Mouse (Mus musculus): ENCODE data around the gene 9630041A04Rik. TPM values are rescaled to one million over a fixed set of nuclear protein-coding genes. Genes with fewer than 3 reads are reported as not detected.

The 9630041A04Rik gene
- polyA plus RNA-seq, 1 experiment from 2014 or later: 0.33 TPM

- Histone ChIP-seq H3K4me1 (replicated peaks) (no peaks in the 10 kb centered on the region), H3K27me3 (ENCODE audit: insufficient read depth, poor library complexity, severe bottlenecking) (no peaks in the 10 kb centered on the region), H3K36me3 (no peaks in the 10 kb centered on the region), H3K27ac (no peak overlapping the region), H3K9me3 (no peaks in the 10 kb centered on the region), H3K4me3 (no peak overlapping the region)
- WGBS: 73% methylated on average over 11 of the region's 11 CpGs
- no peak for DNase-seq (ENCODE audit: low spot score)
Observed at GRCm38 (mm10) chr9:101877109-101877987, 15.7 kb downstream of the 9630041A04Rik start.

- H3K27ac ChIP-seq: no peak overlapping the region
- WGBS: 65% methylated on average over 2 of the region's 2 CpGs
Observed at GRCm38 (mm10) chr9:101883295-101883694, 21.7 kb downstream of the 9630041A04Rik start.

GRCm38 (mm10) chr9:101897851-101898250 is 36.2 kb downstream of the 9630041A04Rik start:
- H3K27ac ChIP-seq: no peak overlapping the region
- H3K36me3 ChIP-seq: no peaks in the 10 kb centered on the region
- no peak for DNase-seq (ENCODE audit: low spot score)
- no peaks in the 10 kb centered on the region for H3K27me3 ChIP-seq (ENCODE audit: insufficient read depth, poor library complexity, severe bottlenecking)
- 98% methylated on average over 1 of the region's 1 CpGs for WGBS
- H3K4me1 ChIP-seq (replicated peaks): no peaks in the 10 kb centered on the region
- no peaks in the 10 kb centered on the region for H3K9me3 ChIP-seq
- H3K4me3 ChIP-seq: no peak overlapping the region

More at GRCm38 (mm10) chr9:101883295-101883694, 21.7 kb downstream of the 9630041A04Rik start:
- H3K4me3 ChIP-seq: no peak overlapping the region
- H3K36me3 ChIP-seq: no peaks in the 10 kb centered on the region
- H3K9me3 ChIP-seq: no peaks in the 10 kb centered on the region
- DNase-seq (ENCODE audit: low spot score): no peak
- no peaks in the 10 kb centered on the region for H3K27me3 ChIP-seq (ENCODE audit: insufficient read depth, poor library complexity, severe bottlenecking)
- no peaks in the 10 kb centered on the region for H3K4me1 ChIP-seq (replicated peaks)

- H3K4me1 ChIP-seq (replicated peaks): peaks cover 8% of the 10 kb centered on the region
- H3K9me3 ChIP-seq: no peaks in the 10 kb centered on the region
- H3K27ac ChIP-seq: no peak overlapping the region
- H3K4me3 ChIP-seq: no peak overlapping the region
- WGBS: 87% methylated on average over 3 of the region's 3 CpGs
- DNase-seq (ENCODE audit: low spot score): no peak
- no peaks in the 10 kb centered on the region for H3K36me3 ChIP-seq
- H3K27me3 ChIP-seq (ENCODE audit: insufficient read depth, poor library complexity, severe bottlenecking): no peaks in the 10 kb centered on the region
Observed at GRCm38 (mm10) chr9:101903406-101903805, 41.8 kb downstream of the 9630041A04Rik start.

- Histone ChIP-seq H3K4me1 (replicated peaks) (peaks cover 30% of the 10 kb centered on the region), H3K27ac (peak overlapping the region; percentile 53; the same call in 1 of the 2 replicates), H3K36me3 (no peaks in the 10 kb centered on the region), H3K27me3 (ENCODE audit: insufficient read depth, poor library complexity, severe bottlenecking) (no peaks in the 10 kb centered on the region), H3K4me3 (no peak overlapping the region), H3K9me3 (no peaks in the 10 kb centered on the region)
- DNase-seq (ENCODE audit: low spot score): no peak
- 74% methylated on average over 6 of the region's 6 CpGs for WGBS
Observed at GRCm38 (mm10) chr9:101907747-101908255, 46.2 kb downstream of the 9630041A04Rik start.

GRCm38 (mm10) chr9:101908849-101909248 is 47.2 kb downstream of the 9630041A04Rik start:
- H3K36me3 ChIP-seq: no peaks in the 10 kb centered on the region
- peaks cover 30% of the 10 kb centered on the region for H3K4me1 ChIP-seq (replicated peaks)
- 23% methylated on average over 5 of the region's 5 CpGs for WGBS
- peak; percentile 50 for DNase-seq (ENCODE audit: low spot score)
- H3K27ac ChIP-seq: peak overlapping the region; percentile 77
- no peak overlapping the region for H3K4me3 ChIP-seq
- no peaks in the 10 kb centered on the region for H3K27me3 ChIP-seq (ENCODE audit: insufficient read depth, poor library complexity, severe bottlenecking)
- H3K9me3 ChIP-seq: no peaks in the 10 kb centered on the region

- no peaks in the 10 kb centered on the region for H3K27me3 ChIP-seq (ENCODE audit: insufficient read depth, poor library complexity, severe bottlenecking)
- no peaks in the 10 kb centered on the region for H3K36me3 ChIP-seq
- H3K4me1 ChIP-seq (replicated peaks): peaks cover 30% of the 10 kb centered on the region
- 85% methylated on average over 4 of the region's 4 CpGs for WGBS
- H3K4me3 ChIP-seq: no peak overlapping the region
- peak overlapping the region; percentile 77 for H3K27ac ChIP-seq
- DNase-seq (ENCODE audit: low spot score): no peak
- no peaks in the 10 kb centered on the region for H3K9me3 ChIP-seq
Observed at GRCm38 (mm10) chr9:101909491-101909890, 47.9 kb downstream of the 9630041A04Rik start.

GRCm38 (mm10) chr9:101911176-101911866 is 49.7 kb downstream of the 9630041A04Rik start:
- Histone ChIP-seq H3K27me3 (ENCODE audit: insufficient read depth, poor library complexity, severe bottlenecking) (no peaks in the 10 kb centered on the region), H3K36me3 (no peaks in the 10 kb centered on the region), H3K27ac (no peak overlapping the region), H3K9me3 (no peaks in the 10 kb centered on the region), H3K4me3 (no peak overlapping the region), H3K4me1 (replicated peaks) (peaks cover 30% of the 10 kb centered on the region)
- DNase-seq (ENCODE audit: low spot score): no peak
- WGBS: 62% methylated on average over 9 of the region's 9 CpGs

GRCm38 (mm10) chr9:101915082-101915481 is 53.4 kb downstream of the 9630041A04Rik start:
- 87% methylated on average over 2 of the region's 2 CpGs for WGBS
- Histone ChIP-seq H3K4me1 (replicated peaks) (peaks cover 6% of the 10 kb centered on the region; the same call in 1 of the 2 replicates), H3K9me3 (no peaks in the 10 kb centered on the region), H3K27me3 (ENCODE audit: insufficient read depth, poor library complexity, severe bottlenecking) (no peaks in the 10 kb centered on the region), H3K27ac (no peak overlapping the region), H3K4me3 (no peak overlapping the region), H3K36me3 (no peaks in the 10 kb centered on the region)
- DNase-seq (ENCODE audit: low spot score): no peak

GRCm38 (mm10) chr9:101918771-101919170 is 57.1 kb downstream of the 9630041A04Rik start:
- no peak overlapping the region for H3K27ac ChIP-seq

GRCm38 (mm10) chr9:101919324-101919723 is 57.7 kb downstream of the 9630041A04Rik start:
- no peaks in the 10 kb centered on the region for H3K9me3 ChIP-seq
- WGBS: 83% methylated on average over 5 of the region's 5 CpGs
- H3K4me1 ChIP-seq (replicated peaks): no peaks in the 10 kb centered on the region
- H3K4me3 ChIP-seq: no peak overlapping the region
- DNase-seq (ENCODE audit: low spot score): no peak
- no peak overlapping the region for H3K27ac ChIP-seq
- H3K27me3 ChIP-seq (ENCODE audit: insufficient read depth, poor library complexity, severe bottlenecking): no peaks in the 10 kb centered on the region
- H3K36me3 ChIP-seq: no peaks in the 10 kb centered on the region

More at GRCm38 (mm10) chr9:101918771-101919170, 57.1 kb downstream of the 9630041A04Rik start:
- Histone ChIP-seq H3K4me3 (no peak overlapping the region), H3K9me3 (no peaks in the 10 kb centered on the region), H3K36me3 (no peaks in the 10 kb centered on the region), H3K4me1 (replicated peaks) (no peaks in the 10 kb centered on the region), H3K27me3 (ENCODE audit: insufficient read depth, poor library complexity, severe bottlenecking) (no peaks in the 10 kb centered on the region)
- WGBS: 86% methylated on average over 4 of the region's 4 CpGs
- no peak for DNase-seq (ENCODE audit: low spot score)

GRCm38 (mm10) chr9:101922846-101923245 is 61.2 kb downstream of the 9630041A04Rik start:
- Histone ChIP-seq H3K27ac (no peak overlapping the region), H3K36me3 (0 out of 2 replicates have a peak, but pooled peaks cover 3% of the 10 kb centered on the region), H3K4me3 (no peak overlapping the region), H3K4me1 (replicated peaks) (no peaks in the 10 kb centered on the region), H3K9me3 (no peaks in the 10 kb centered on the region), H3K27me3 (ENCODE audit: insufficient read depth, poor library complexity, severe bottlenecking) (no peaks in the 10 kb centered on the region)
- no peak for DNase-seq (ENCODE audit: low spot score)
- 79% methylated on average over 4 of the region's 4 CpGs for WGBS

GRCm38 (mm10) chr9:101924829-101925228 is 63.2 kb downstream of the 9630041A04Rik start:
- Histone ChIP-seq H3K4me3 (no peak overlapping the region), H3K9me3 (no peaks in the 10 kb centered on the region), H3K4me1 (replicated peaks) (no peaks in the 10 kb centered on the region), H3K27me3 (ENCODE audit: insufficient read depth, poor library complexity, severe bottlenecking) (no peaks in the 10 kb centered on the region), H3K36me3 (0 out of 2 replicates have a peak, but pooled peaks cover 3% of the 10 kb centered on the region), H3K27ac (no peak overlapping the region)
- DNase-seq (ENCODE audit: low spot score): no peak
- WGBS: 81% methylated on average over 4 of the region's 4 CpGs

All from hindbrain, embryonic 10.5 days (tissue).